Mouse (Mus musculus): ENCODE results near the gene Arhgef17. TPM values are rescaled to one million over a fixed set of nuclear protein-coding genes. Genes with fewer than 3 reads are reported as not detected.

Gene Arhgef17
- total RNA-seq, 1 experiment: 23.2 TPM

DNA sequence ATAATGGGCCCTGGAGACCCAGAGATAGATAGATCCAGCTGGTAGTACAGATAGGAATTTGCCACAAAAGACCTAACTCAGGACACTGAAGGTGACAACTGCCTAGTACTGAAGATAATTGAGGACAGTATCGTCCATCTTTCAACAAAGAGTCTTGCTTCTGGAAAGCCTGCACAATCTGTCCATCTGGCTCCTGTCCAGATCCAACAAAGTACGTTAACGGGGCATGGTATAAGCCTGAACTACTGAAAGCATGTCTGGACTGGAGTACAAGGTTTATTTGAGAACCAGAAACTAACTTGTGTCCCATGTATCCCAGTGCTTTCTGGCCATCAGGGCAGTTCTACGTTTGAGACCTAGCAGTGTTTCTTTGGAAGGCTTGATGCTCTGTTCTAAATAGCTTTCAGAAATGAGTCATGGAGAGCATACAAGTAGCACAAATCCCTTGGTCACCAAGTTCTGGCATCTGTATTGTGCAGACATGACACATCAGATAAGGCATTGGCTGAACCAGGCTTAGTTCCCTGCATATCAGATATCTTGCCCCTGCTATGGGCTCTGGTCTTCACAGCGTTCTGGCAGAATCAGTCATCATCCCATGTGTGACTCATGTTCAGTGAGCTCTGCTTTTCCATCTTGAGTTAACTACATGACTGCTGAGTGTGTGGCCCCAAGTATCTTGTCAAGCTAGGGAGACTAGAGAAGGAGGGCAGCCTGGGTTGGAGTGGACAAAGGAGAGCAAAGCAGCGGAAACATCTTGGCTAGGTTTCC, 92.1 kb downstream of the Arhgef17 start:
- Histone ChIP-seq H3K36me3 (ENCODE audit: control insufficient read depth, insufficient read depth, low read length, poor library complexity, severe bottlenecking) (peaks cover 14% of the 10 kb centered on the region), H3K27ac (ENCODE audit: insufficient read depth, low read depth, low read length, poor library complexity, severe bottlenecking) (no peak overlapping the region), H3K4me3 (ENCODE audit: insufficient read depth in 1 of 2, low read depth in 1 of 2, low read length in 2 of 2, poor library complexity in 1 of 2, severe bottlenecking in 1 of 2) (no peak overlapping the region), H3K9me3 (ENCODE audit: control insufficient read depth, insufficient read depth, low read depth, low read length) (peaks cover 2% of the 10 kb centered on the region; the same call in 1 of the 2 replicates), H3K9ac (ENCODE audit: insufficient read depth, low read depth, low read length, poor library complexity, severe bottlenecking) (no peak overlapping the region), H3K4me1 (ENCODE audit: control insufficient read depth in 2 of 2, insufficient read depth in 2 of 2, low read length in 2 of 2, poor library complexity in 1 of 2) (no peaks in the 10 kb centered on the region)
- DNase-seq (ENCODE audit: low read depth, low spot score): no peak
- TF ChIP-seq HCFC1 (IDR thresholded peaks at IDR 0.05; ENCODE audit: borderline replicate concordance, insufficient read depth, low read length) (no peak), ZC3H11A (IDR thresholded peaks at IDR 0.05; ENCODE audit: borderline replicate concordance, low read depth, low read length) (no peak), CHD2 (IDR thresholded peaks at IDR 0.05; ENCODE audit: low read depth, low read length) (no peak), MAFK (IDR thresholded peaks at IDR 0.05; ENCODE audit: insufficient read depth, low read depth, low read length) (no peak), ZNF384 (IDR thresholded peaks at IDR 0.05; ENCODE audit: low read depth, low read length) (no peak)
- in situ Hi-C loops (cut with MboI; ENCODE audit: low sequenced_read_pairs in 2 of 2, unreplicated experiment in 2 of 2): no loop called here

DNA sequence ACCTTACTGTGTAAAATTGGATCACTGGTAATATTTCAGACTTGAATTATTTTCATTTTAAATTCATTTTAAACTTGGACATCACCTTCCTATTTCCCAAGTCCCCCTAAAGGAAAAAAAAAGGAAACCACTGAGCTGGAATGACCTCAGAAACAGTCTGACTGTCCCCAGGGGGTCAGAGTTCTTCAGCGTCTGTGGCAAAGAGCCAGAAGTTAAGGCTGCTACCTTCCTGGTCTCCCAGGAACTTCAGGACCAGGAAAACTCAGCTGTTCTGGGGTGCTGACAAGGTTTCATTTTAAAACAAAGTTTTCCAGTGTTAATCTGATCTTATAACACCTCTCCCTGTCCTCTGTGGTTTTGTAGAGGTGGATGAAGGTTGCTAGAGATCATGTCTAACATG, 94.2 kb downstream of the Arhgef17 start:
- no peak for DNase-seq (ENCODE audit: low read depth, low spot score)
- in situ Hi-C loops (cut with MboI; ENCODE audit: low sequenced_read_pairs in 2 of 2, unreplicated experiment in 2 of 2): no loop called here
- H3K27ac ChIP-seq (ENCODE audit: insufficient read depth, low read depth, low read length, poor library complexity, severe bottlenecking): no peak overlapping the region
- no peak overlapping the region for H3K9ac ChIP-seq (ENCODE audit: insufficient read depth, low read depth, low read length, poor library complexity, severe bottlenecking)
- TF ChIP-seq MAFK (IDR thresholded peaks at IDR 0.05; ENCODE audit: insufficient read depth, low read depth, low read length): no peak
- no peak for TF ChIP-seq HCFC1 (IDR thresholded peaks at IDR 0.05; ENCODE audit: borderline replicate concordance, insufficient read depth, low read length)
- TF ChIP-seq CHD2 (IDR thresholded peaks at IDR 0.05; ENCODE audit: low read depth, low read length): no peak
- TF ChIP-seq ZC3H11A (IDR thresholded peaks at IDR 0.05; ENCODE audit: borderline replicate concordance, low read depth, low read length): no peak
- TF ChIP-seq ZNF384 (IDR thresholded peaks at IDR 0.05; ENCODE audit: low read depth, low read length): no peak
- H3K4me1 ChIP-seq (ENCODE audit: control insufficient read depth in 2 of 2, insufficient read depth in 2 of 2, low read length in 2 of 2, poor library complexity in 1 of 2): no peaks in the 10 kb centered on the region
- peaks cover 17% of the 10 kb centered on the region for H3K36me3 ChIP-seq (ENCODE audit: control insufficient read depth, insufficient read depth, low read length, poor library complexity, severe bottlenecking)
- H3K9me3 ChIP-seq (ENCODE audit: control insufficient read depth, insufficient read depth, low read depth, low read length): peaks cover 2% of the 10 kb centered on the region; the same call in 1 of the 2 replicates
- no peak overlapping the region for H3K4me3 ChIP-seq (ENCODE audit: insufficient read depth in 1 of 2, low read depth in 1 of 2, low read length in 2 of 2, poor library complexity in 1 of 2, severe bottlenecking in 1 of 2)

DNA sequence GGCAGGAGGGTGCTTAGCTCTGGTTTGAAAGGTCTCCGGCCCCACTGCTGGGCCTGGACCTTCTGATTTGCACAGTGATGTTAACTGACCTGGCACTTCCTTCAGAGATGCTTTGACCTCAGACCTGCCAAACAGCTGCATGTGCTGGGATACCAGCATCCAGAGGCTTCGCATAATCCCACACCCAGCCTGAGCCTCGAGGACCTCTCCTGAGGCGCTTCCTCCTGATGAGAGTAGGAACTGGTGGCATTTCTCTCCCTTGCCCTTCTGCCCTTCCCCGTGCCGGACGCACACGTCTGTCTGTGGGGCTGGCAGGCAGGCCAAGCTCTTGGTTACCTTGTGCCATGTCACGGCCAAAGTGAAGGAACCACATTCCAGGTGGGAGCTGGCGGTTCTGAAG, 95.2 kb downstream of the Arhgef17 start:
- H3K9ac ChIP-seq (ENCODE audit: insufficient read depth, low read depth, low read length, poor library complexity, severe bottlenecking): no peak overlapping the region
- no peaks in the 10 kb centered on the region for H3K4me1 ChIP-seq (ENCODE audit: control insufficient read depth in 2 of 2, insufficient read depth in 2 of 2, low read length in 2 of 2, poor library complexity in 1 of 2)
- in situ Hi-C loops (cut with MboI; ENCODE audit: low sequenced_read_pairs in 2 of 2, unreplicated experiment in 2 of 2): no loop called here
- no peak overlapping the region for H3K4me3 ChIP-seq (ENCODE audit: insufficient read depth in 1 of 2, low read depth in 1 of 2, low read length in 2 of 2, poor library complexity in 1 of 2, severe bottlenecking in 1 of 2)
- no peak for DNase-seq (ENCODE audit: low read depth, low spot score)
- TF ChIP-seq CHD2 (IDR thresholded peaks at IDR 0.05; ENCODE audit: low read depth, low read length) (no peak), MAFK (IDR thresholded peaks at IDR 0.05; ENCODE audit: insufficient read depth, low read depth, low read length) (no peak), HCFC1 (IDR thresholded peaks at IDR 0.05; ENCODE audit: borderline replicate concordance, insufficient read depth, low read length) (no peak), ZNF384 (IDR thresholded peaks at IDR 0.05; ENCODE audit: low read depth, low read length) (no peak), ZC3H11A (IDR thresholded peaks at IDR 0.05; ENCODE audit: borderline replicate concordance, low read depth, low read length) (no peak)
- peaks cover 19% of the 10 kb centered on the region for H3K36me3 ChIP-seq (ENCODE audit: control insufficient read depth, insufficient read depth, low read length, poor library complexity, severe bottlenecking)
- no peak overlapping the region for H3K27ac ChIP-seq (ENCODE audit: insufficient read depth, low read depth, low read length, poor library complexity, severe bottlenecking)
- H3K9me3 ChIP-seq (ENCODE audit: control insufficient read depth, insufficient read depth, low read depth, low read length): no peaks in the 10 kb centered on the region

DNA sequence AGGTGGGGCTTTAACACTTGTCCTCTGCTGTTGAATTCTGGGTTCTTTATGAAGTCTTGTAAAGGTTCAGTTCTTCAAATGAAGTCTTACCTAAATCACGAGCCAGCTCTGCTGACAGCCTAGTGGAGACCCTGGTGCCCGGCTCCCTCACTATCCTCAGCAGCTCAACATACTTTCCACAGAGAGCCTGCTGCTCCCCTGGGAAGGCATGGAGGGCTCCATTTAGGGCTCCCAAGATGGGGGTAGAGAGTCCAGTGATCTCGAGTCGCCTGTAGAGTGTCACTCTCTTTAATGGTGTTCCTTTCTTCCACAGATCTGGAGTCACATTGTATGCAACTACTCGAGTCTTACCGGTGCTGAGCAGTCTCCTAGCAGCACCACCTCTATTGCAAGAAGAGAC, 96.2 kb downstream of the Arhgef17 start:
- Histone ChIP-seq H3K9me3 (ENCODE audit: control insufficient read depth, insufficient read depth, low read depth, low read length) (no peaks in the 10 kb centered on the region), H3K4me1 (ENCODE audit: control insufficient read depth in 2 of 2, insufficient read depth in 2 of 2, low read length in 2 of 2, poor library complexity in 1 of 2) (no peaks in the 10 kb centered on the region), H3K9ac (ENCODE audit: insufficient read depth, low read depth, low read length, poor library complexity, severe bottlenecking) (no peak overlapping the region), H3K4me3 (ENCODE audit: insufficient read depth in 1 of 2, low read depth in 1 of 2, low read length in 2 of 2, poor library complexity in 1 of 2, severe bottlenecking in 1 of 2) (no peak overlapping the region), H3K27ac (ENCODE audit: insufficient read depth, low read depth, low read length, poor library complexity, severe bottlenecking) (no peak overlapping the region), H3K36me3 (ENCODE audit: control insufficient read depth, insufficient read depth, low read length, poor library complexity, severe bottlenecking) (peaks cover 19% of the 10 kb centered on the region)
- no peak for DNase-seq (ENCODE audit: low read depth, low spot score)
- TF ChIP-seq ZC3H11A (IDR thresholded peaks at IDR 0.05; ENCODE audit: borderline replicate concordance, low read depth, low read length) (no peak), ZNF384 (IDR thresholded peaks at IDR 0.05; ENCODE audit: low read depth, low read length) (no peak), HCFC1 (IDR thresholded peaks at IDR 0.05; ENCODE audit: borderline replicate concordance, insufficient read depth, low read length) (no peak), CHD2 (IDR thresholded peaks at IDR 0.05; ENCODE audit: low read depth, low read length) (no peak), MAFK (IDR thresholded peaks at IDR 0.05; ENCODE audit: insufficient read depth, low read depth, low read length) (no peak)
- in situ Hi-C loops (cut with MboI; ENCODE audit: low sequenced_read_pairs in 2 of 2, unreplicated experiment in 2 of 2): no loop called here
